In the genomic region with DNA sequence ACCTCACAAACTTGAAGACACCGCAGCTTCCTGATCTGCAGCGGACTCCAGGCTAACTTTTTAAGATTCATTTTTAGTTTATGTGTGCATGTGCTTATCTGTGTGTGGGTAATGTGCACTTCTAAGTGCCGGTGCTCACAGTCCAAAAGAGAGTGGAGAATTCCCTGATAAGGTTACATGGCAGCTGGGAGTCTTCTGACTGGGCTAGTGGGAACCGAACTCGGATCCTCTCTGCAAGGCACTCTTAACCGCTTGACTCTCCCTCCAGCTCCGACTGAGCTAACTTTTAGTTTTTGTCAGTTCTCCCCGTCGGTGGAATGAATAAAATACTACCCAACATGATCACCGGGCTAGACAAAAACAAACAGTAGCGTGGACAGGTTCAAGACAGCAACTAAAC, we compare ENCODE assay signal across 8 mouse cellular contexts. TPM values are rescaled to one million over a fixed set of nuclear protein-coding genes. Genes with fewer than 3 reads are reported as not detected.
DNase-seq lines count a peak whose midpoint lies in the region; ATAC-seq and TF ChIP-seq lines count a peak whose summit lies in the region.

No protein-coding gene starts in this region.

- peak overlapping the region; percentile 85 for H3K27ac ChIP-seq in kidney, embryonic 16.5 days (ENCODE audit: low read length)
- H3K27ac ChIP-seq in bone marrow, adult 2 months (ENCODE audit: control insufficient read depth, insufficient read depth, low read depth, low read length, poor library complexity) = peak overlapping the region; percentile 92
- H3K27ac ChIP-seq in heart, embryonic 14.5 days (replicated peaks in 1 of 2; ENCODE audit: control insufficient read depth in 1 of 2, insufficient read depth in 1 of 2, low read depth in 2 of 2, low read length in 2 of 2) = peak overlapping the region; percentile 94 to 95
- H3K27ac ChIP-seq in liver, embryonic 11.5 days (ENCODE audit: low read depth, low read length) = peak overlapping the region; percentile 80; the same call in 1 of the 2 replicates
- H3K27ac ChIP-seq in stomach, embryonic 15.5 days = peak overlapping the region; percentile 83

- no peak for TF ChIP-seq CTCF in bone marrow, adult 2 months (IDR thresholded peaks at IDR 0.05; ENCODE audit: control insufficient read depth, insufficient read depth, low read length)

- DNase-seq in kidney, postnatal 25 days = no peak
- no peak for DNase-seq in liver, embryonic 11.5 days (ENCODE audit: low spot score)
- no peak for DNase-seq in gastrocnemius, postnatal 25 days
- DNase-seq in natural killer cell, adult 2 months (ENCODE audit: low spot score in 2 of 2) = no peak

- peak overlapping the region; percentile 87 for H3K4me2 ChIP-seq in kidney, embryonic 16.5 days (replicated peaks; ENCODE audit: low read depth, low read length)
- H3K4me2 ChIP-seq in heart, embryonic 14.5 days (ENCODE audit: low read length) = peak overlapping the region; percentile 77
- peak overlapping the region; percentile 72 for H3K4me2 ChIP-seq in liver, embryonic 11.5 days
- peak overlapping the region; percentile 76 for H3K4me2 ChIP-seq in stomach, embryonic 15.5 days

- peaks cover 23% of the 10 kb centered on the region for H3K36me3 ChIP-seq in kidney, embryonic 16.5 days (ENCODE audit: insufficient read depth, low read length)
- H3K36me3 ChIP-seq in heart, embryonic 14.5 days (ENCODE audit: control insufficient read depth, insufficient read depth, low read length) = peaks cover 58% of the 10 kb centered on the region
- peaks cover 27% of the 10 kb centered on the region for H3K36me3 ChIP-seq in liver, embryonic 11.5 days (ENCODE audit: control insufficient read depth, insufficient read depth, low read length)
- peaks cover 24% of the 10 kb centered on the region for H3K36me3 ChIP-seq in stomach, embryonic 15.5 days

- no peaks in the 10 kb centered on the region for H3K9me3 ChIP-seq in kidney, embryonic 16.5 days (ENCODE audit: low read length)
- H3K9me3 ChIP-seq in heart, embryonic 14.5 days (ENCODE audit: control insufficient read depth, low read length) = no peaks in the 10 kb centered on the region
- H3K9me3 ChIP-seq in liver, embryonic 11.5 days (ENCODE audit: control insufficient read depth, low read length) = no peaks in the 10 kb centered on the region
- H3K9me3 ChIP-seq in stomach, embryonic 15.5 days = no peaks in the 10 kb centered on the region

- H3K4me3 ChIP-seq in kidney, embryonic 16.5 days (ENCODE audit: low read length) = peak overlapping the region; percentile 88
- H3K4me3 ChIP-seq in bone marrow, adult 2 months (replicated peaks; ENCODE audit: control insufficient read depth, low read depth, low read length) = peak overlapping the region; percentile 85
- H3K4me3 ChIP-seq in heart, embryonic 14.5 days (ENCODE audit: control insufficient read depth in 1 of 2, insufficient read depth in 1 of 2, low read depth in 1 of 2, low read length in 2 of 2) = peak overlapping the region; percentile 81 to 90
- peak overlapping the region; percentile 92 for H3K4me3 ChIP-seq in liver, embryonic 11.5 days (ENCODE audit: low read depth, low read length)
- H3K4me3 ChIP-seq in stomach, embryonic 15.5 days (replicated peaks) = peak overlapping the region; percentile 94

- no peaks in the 10 kb centered on the region for H3K27me3 ChIP-seq in kidney, embryonic 16.5 days (ENCODE audit: insufficient read depth, low read length)
- no peaks in the 10 kb centered on the region for H3K27me3 ChIP-seq in heart, embryonic 14.5 days (ENCODE audit: control insufficient read depth, insufficient read depth, low read length)
- no peaks in the 10 kb centered on the region for H3K27me3 ChIP-seq in liver, embryonic 11.5 days (replicated peaks; ENCODE audit: control insufficient read depth, insufficient read depth, low read length)
- no peaks in the 10 kb centered on the region for H3K27me3 ChIP-seq in stomach, embryonic 15.5 days (replicated peaks)

- peak overlapping the region; percentile 98 for H3K9ac ChIP-seq in kidney, embryonic 16.5 days (replicated peaks; ENCODE audit: low read length)
- peak overlapping the region; percentile 98 for H3K9ac ChIP-seq in heart, embryonic 14.5 days (ENCODE audit: low read length)
- peak overlapping the region; percentile 96 for H3K9ac ChIP-seq in liver, embryonic 11.5 days (ENCODE audit: low read depth, low read length)
- peak overlapping the region; percentile 89 for H3K9ac ChIP-seq in stomach, embryonic 15.5 days

- TF ChIP-seq POLR2A in bone marrow, adult 2 months (IDR thresholded peaks at IDR 0.05; ENCODE audit: borderline replicate concordance, control insufficient read depth, low read depth, low read length) = no peak

- peaks cover 23% of the 10 kb centered on the region for H3K4me1 ChIP-seq in kidney, embryonic 16.5 days (ENCODE audit: insufficient read depth, low read length)
- H3K4me1 ChIP-seq in bone marrow, adult 2 months (ENCODE audit: control insufficient read depth, insufficient read depth, low read length) = peaks cover 2% of the 10 kb centered on the region
- H3K4me1 ChIP-seq in heart, embryonic 14.5 days (ENCODE audit: control insufficient read depth in 2 of 2, insufficient read depth in 2 of 2, low read length in 2 of 2) = peaks cover 2 to 22% of the 10 kb centered on the region in 2 experiments; a peak in 3 of 4 replicates
- H3K4me1 ChIP-seq in liver, embryonic 11.5 days (replicated peaks; ENCODE audit: control insufficient read depth, insufficient read depth, low read length) = peaks cover 14% of the 10 kb centered on the region; the same call in 1 of the 2 replicates
- H3K4me1 ChIP-seq in stomach, embryonic 15.5 days = peaks cover 19% of the 10 kb centered on the region; the same call in 1 of the 2 replicates

- ATAC-seq in kidney, embryonic 16.5 days (ENCODE audit: low FRiP score, low TSS enrichment) = no peak
- no peak for ATAC-seq in heart, embryonic 14.5 days (ENCODE audit: insufficient number of reproducible peaks, insufficient read depth, low FRiP score, low read depth)
- no peak for ATAC-seq in liver, embryonic 11.5 days (replicated peaks; ENCODE audit: low FRiP score)
- no peak for ATAC-seq in stomach, embryonic 15.5 days (ENCODE audit: insufficient read depth, low FRiP score, low read depth)

- 9% methylated on average over 11 of the region's 11 CpGs for WGBS in kidney, embryonic 16.5 days
- 8% methylated on average over 11 of the region's 11 CpGs for WGBS in bone marrow, adult 2 months
- WGBS in heart, embryonic 14.5 days = 5% methylated on average over 11 of the region's 11 CpGs
- WGBS in liver, embryonic 11.5 days = 7% methylated on average over 11 of the region's 11 CpGs
- 7% methylated on average over 11 of the region's 11 CpGs for WGBS in stomach, embryonic 15.5 days

RNA-seq across cellular contexts. Expression of gene Eef1b2, which starts 0.8 kb away (rescaled TPM):
- polyA plus RNA-seq in kidney, embryonic 16.5 days (2015; fragmentation: Nextera tagmentation; extraction: Ambion mirVana) = 533 and 571 TPM in 2 replicates
- polyA plus RNA-seq in bone marrow, adult 2 months (2011; ENCODE audit: insufficient read depth, insufficient read length, low replicate concordance, missing spikeins) = 680 and 906 TPM in 2 replicates
- polyA plus RNA-seq in heart, embryonic 14.5 days (2014; fragmentation: Nextera tagmentation; extraction: Ambion mirVana) = 358 and 403 TPM in 2 replicates
- polyA plus RNA-seq in liver, embryonic 11.5 days (2014; fragmentation: Nextera tagmentation; extraction: Ambion mirVana) = 694 and 775 TPM in 2 replicates
- 572 and 599 TPM in 2 replicates for polyA plus RNA-seq in stomach, embryonic 15.5 days (2015; fragmentation: Nextera tagmentation; extraction: Ambion mirVana)
- 100 to 1,000 TPM; 289 to 311 TPM for total RNA-seq in gastrocnemius, postnatal 25 days (2021)

RNA-seq across cellular contexts. Expression of gene Ndufs1, which starts 0.8 kb away (rescaled TPM):
- 188 TPM in 2 replicates for polyA plus RNA-seq in kidney, embryonic 16.5 days (2015; fragmentation: Nextera tagmentation; extraction: Ambion mirVana)
- 39.8 and 47.0 TPM in 2 replicates for polyA plus RNA-seq in bone marrow, adult 2 months (2011; ENCODE audit: insufficient read depth, insufficient read length, low replicate concordance, missing spikeins)
- polyA plus RNA-seq in heart, embryonic 14.5 days (2014; fragmentation: Nextera tagmentation; extraction: Ambion mirVana) = 382 and 415 TPM in 2 replicates
- polyA plus RNA-seq in liver, embryonic 11.5 days (2014; fragmentation: Nextera tagmentation; extraction: Ambion mirVana) = 184 and 197 TPM in 2 replicates
- 125 and 138 TPM in 2 replicates for polyA plus RNA-seq in stomach, embryonic 15.5 days (2015; fragmentation: Nextera tagmentation; extraction: Ambion mirVana)
- total RNA-seq in gastrocnemius, postnatal 25 days (2021) = 100 to 1,000 TPM; 365 to 404 TPM

RNA-seq across cellular contexts. Expression of gene Gpr1, which starts 38.5 kb away (rescaled TPM):
- 0.07 and 0.09 TPM in 2 replicates for polyA plus RNA-seq in kidney, embryonic 16.5 days (2015; fragmentation: Nextera tagmentation; extraction: Ambion mirVana)
- polyA plus RNA-seq in bone marrow, adult 2 months (2011; ENCODE audit: insufficient read depth, insufficient read length, low replicate concordance, missing spikeins) = not detected in 2 replicates
- 0.09 and 0.20 TPM in 2 replicates for polyA plus RNA-seq in heart, embryonic 14.5 days (2014; fragmentation: Nextera tagmentation; extraction: Ambion mirVana)
- polyA plus RNA-seq in liver, embryonic 11.5 days (2014; fragmentation: Nextera tagmentation; extraction: Ambion mirVana) = 0.09 and 0.14 TPM in 2 replicates
- polyA plus RNA-seq in stomach, embryonic 15.5 days (2015; fragmentation: Nextera tagmentation; extraction: Ambion mirVana) = 0.10 and 0.15 TPM in 2 replicates
- total RNA-seq in gastrocnemius, postnatal 25 days (2021) = under 1 TPM; 0.18 to 0.99 TPM
